Mouse (Mus musculus) MEL (cell line): ENCODE data around the gene Lmntd2. TPM values are rescaled to one million over a fixed set of nuclear protein-coding genes. Genes with fewer than 3 reads are reported as not detected.
A peak's percentile ranks its signal among the peaks of the same experiment; 100 is the strongest.

Experiments used
- DNase-seq: peaks from one replicate; pipeline ENCODE4 v3.0.0; 2011; ENCODE audit warnings: low read depth, low spot score
- H3K27ac ChIP-seq: 2 replicates; pipeline ENCODE4 v1.5.1; 2012; ENCODE audit warnings: low read depth, mild to moderate bottlenecking, control low read depth, low read length, moderate library complexity; ENCODE audit not compliant: control insufficient read depth
- H3K27me3 ChIP-seq, 2 experiments: fragments of 150-350 bp in 1 of 2; sonication (generic) in 1 of 2; 2 replicates each; pipeline ENCODE4 v1.6.1; 2012; ENCODE audit warnings: low read length in 2 of 2, mild to moderate bottlenecking in 2 of 2, improper control_type of control experiment in 1 of 2, moderate library complexity in 1 of 2; ENCODE audit not compliant: insufficient read depth in 2 of 2, control insufficient read depth in 1 of 2
- H3K36me3 ChIP-seq, 2 experiments: 2 replicates each; pipeline ENCODE4 v1.6.1; 2012 to 2014; ENCODE audit warnings: low read length in 2 of 2, improper control_type of control experiment in 1 of 2, inconsistent platforms in 1 of 2, mild to moderate bottlenecking in 1 of 2; ENCODE audit not compliant: insufficient read depth in 2 of 2, control insufficient read depth in 1 of 2
- H3K4me1 ChIP-seq, 2 experiments: fragments of 150-350 bp in 1 of 2; sonication (generic) in 1 of 2; 2 replicates each; pipeline ENCODE4 v1.6.1; 2012; ENCODE audit warnings: low read length in 2 of 2, improper control_type of control experiment in 1 of 2, mild to moderate bottlenecking in 1 of 2; ENCODE audit not compliant: insufficient read depth in 2 of 2, control insufficient read depth in 1 of 2
- H3K4me3 ChIP-seq, 2 experiments: fragments of 150-350 bp in 1 of 2; sonication (generic) in 1 of 2; 2 replicates each; pipeline ENCODE4 v1.5.1; 2012; ENCODE audit warnings: low read depth in 2 of 2, low read length in 2 of 2, mild to moderate bottlenecking in 2 of 2, moderate library complexity in 2 of 2, control low read depth in 1 of 2, improper control_type of control experiment in 1 of 2; ENCODE audit not compliant: control insufficient read depth in 1 of 2, insufficient read depth in 1 of 2
- H3K79me2 ChIP-seq: 2 replicates; pipeline ENCODE4 v1.6.1; 2012; ENCODE audit warnings: mild to moderate bottlenecking, low read length, moderate library complexity; ENCODE audit not compliant: control insufficient read depth, poor library complexity, insufficient read depth
- H3K9ac ChIP-seq: 2 replicates; pipeline ENCODE4 v1.6.1; 2012; ENCODE audit warnings: low read depth, mild to moderate bottlenecking, control low read depth, low read length, moderate library complexity; ENCODE audit not compliant: control insufficient read depth, poor library complexity, severe bottlenecking
- H3K9me3 ChIP-seq: fragments of 150-350 bp; sonication (generic); replicated peaks from 2 replicates; pipeline ENCODE4 v1.6.1; 2012; ENCODE audit warnings: mild to moderate bottlenecking, low read length, improper control_type of control experiment, moderate library complexity; ENCODE audit not compliant: insufficient read depth
- BHLHE40 ChIP-seq: IDR thresholded peaks from 2 replicates; pipeline ENCODE4 v1.6.1; 2012; ENCODE audit warnings: low read depth, mild to moderate bottlenecking, inconsistent platforms, low read length, improper control_type of control experiment, borderline replicate concordance
- CHD1 ChIP-seq: IDR thresholded peaks from 2 replicates; pipeline ENCODE4 v1.6.1; 2012; ENCODE audit warnings: low read depth, mild to moderate bottlenecking, inconsistent platforms, low read length, improper control_type of control experiment
- CHD2 ChIP-seq: IDR thresholded peaks from 2 replicates; pipeline ENCODE4 v1.6.1; 2011; ENCODE audit warnings: low read length, improper control_type of control experiment
- CTCF ChIP-seq, 3 experiments: IDR thresholded peaks in 2 of 3; conservative IDR thresholded peaks in 1 of 3; 2 replicates each; pipeline ENCODE4 v1.5.1; 2011 to 2012; ENCODE audit warnings: low read length in 3 of 3, low read depth in 2 of 3, mild to moderate bottlenecking in 2 of 3, improper control_type of control experiment in 1 of 3, inconsistent platforms in 1 of 3, mixed read lengths in 1 of 3, moderate library complexity in 1 of 3; ENCODE audit not compliant: control insufficient read depth in 1 of 3, insufficient read depth in 1 of 3, poor library complexity in 1 of 3, severe bottlenecking in 1 of 3
- E2F4 ChIP-seq: IDR thresholded peaks from 2 replicates; pipeline ENCODE4 v1.6.1; 2011; ENCODE audit warnings: low read depth, low read length, improper control_type of control experiment, borderline replicate concordance
- ELF1 ChIP-seq: IDR thresholded peaks from 2 replicates; pipeline ENCODE4 v1.6.1; 2014; ENCODE audit warnings: low read depth, mild to moderate bottlenecking, inconsistent platforms, low read length, improper control_type of control experiment, moderate library complexity
- EP300 ChIP-seq, 2 experiments: IDR thresholded peaks; 2 replicates each; pipeline ENCODE4 v1.6.1; 2011; ENCODE audit warnings: improper control_type of control experiment in 2 of 2, low read length in 2 of 2, low read depth in 1 of 2, mild to moderate bottlenecking in 1 of 2
- ETS1 ChIP-seq: IDR thresholded peaks from 2 replicates; pipeline ENCODE4 v1.6.1; 2012; ENCODE audit warnings: low read depth, mild to moderate bottlenecking, inconsistent platforms, low read length, improper control_type of control experiment, moderate library complexity
- GABPA ChIP-seq: IDR thresholded peaks from 2 replicates; pipeline ENCODE4 v1.6.1; 2012; ENCODE audit warnings: low read depth, mild to moderate bottlenecking, inconsistent platforms, low read length, improper control_type of control experiment, moderate library complexity
- GATA1 ChIP-seq: IDR thresholded peaks from 2 replicates; pipeline ENCODE4 v1.6.1; 2011; ENCODE audit warnings: low read depth, low read length, improper control_type of control experiment
- HCFC1 ChIP-seq: IDR thresholded peaks from 2 replicates; pipeline ENCODE4 v1.6.1; 2012; ENCODE audit warnings: low read depth, mild to moderate bottlenecking, inconsistent platforms, low read length, improper control_type of control experiment, moderate library complexity
- JUND ChIP-seq: IDR thresholded peaks from 2 replicates; pipeline ENCODE4 v1.6.1; 2011; ENCODE audit warnings: low read depth, mild to moderate bottlenecking, improper control_type of control experiment, low read length
- KAT2A ChIP-seq: conservative IDR thresholded peaks from 2 replicates; pipeline ENCODE4 v1.6.1; 2012; ENCODE audit warnings: low read depth, low read length, improper control_type of control experiment, inconsistent platforms
- MAFK ChIP-seq: IDR thresholded peaks from 2 replicates; pipeline ENCODE4 v1.6.1; 2011; ENCODE audit warnings: low read depth, mild to moderate bottlenecking, low read length, improper control_type of control experiment, borderline replicate concordance
- MAX ChIP-seq: IDR thresholded peaks from 2 replicates; pipeline ENCODE4 v1.6.1; 2011; ENCODE audit warnings: low read length, improper control_type of control experiment
- MAZ ChIP-seq: IDR thresholded peaks from 2 replicates; pipeline ENCODE4 v1.6.1; 2012; ENCODE audit warnings: low read depth, mild to moderate bottlenecking, inconsistent platforms, low read length, improper control_type of control experiment
- MEF2A ChIP-seq: IDR thresholded peaks from 2 replicates; pipeline ENCODE4 v1.6.1; 2014; ENCODE audit warnings: low read depth, mild to moderate bottlenecking, inconsistent platforms, low read length, improper control_type of control experiment; ENCODE audit not compliant: poor library complexity, insufficient replicate concordance, severe bottlenecking; ENCODE audit errors: extremely low read depth
- MXI1 ChIP-seq: IDR thresholded peaks from 2 replicates; pipeline ENCODE4 v1.6.1; 2011; ENCODE audit warnings: mild to moderate bottlenecking, low read depth, low read length, improper control_type of control experiment
- MYB ChIP-seq: IDR thresholded peaks from 2 replicates; pipeline ENCODE4 v1.6.1; 2011; ENCODE audit warnings: mild to moderate bottlenecking, low read depth, low read length, improper control_type of control experiment
- MYC ChIP-seq: IDR thresholded peaks from 2 replicates; pipeline ENCODE4 v1.6.1; 2011; ENCODE audit warnings: low read depth, mild to moderate bottlenecking, low read length, improper control_type of control experiment, moderate library complexity
- NELFE ChIP-seq: IDR thresholded peaks from 2 replicates; pipeline ENCODE4 v1.6.1; 2011; ENCODE audit warnings: low read depth, low read length, improper control_type of control experiment
- NRF1 ChIP-seq: IDR thresholded peaks from 2 replicates; pipeline ENCODE4 v1.6.1; 2014; ENCODE audit warnings: low read depth, mild to moderate bottlenecking, inconsistent platforms, low read length, improper control_type of control experiment, moderate library complexity; ENCODE audit not compliant: poor library complexity, insufficient read depth, severe bottlenecking
- POLR2AphosphoS2 ChIP-seq: IDR thresholded peaks from 2 replicates; pipeline ENCODE4 v1.6.1; 2011; ENCODE audit warnings: low read length, improper control_type of control experiment
- POLR2AphosphoS5 ChIP-seq: IDR thresholded peaks from 2 replicates; pipeline ENCODE4 v1.6.1; 2012; ENCODE audit warnings: low read depth, borderline replicate concordance, mild to moderate bottlenecking, inconsistent platforms, low read length, moderate library complexity, mixed read lengths
- RAD21 ChIP-seq: IDR thresholded peaks from 2 replicates; pipeline ENCODE4 v1.6.1; 2011; ENCODE audit warnings: mild to moderate bottlenecking, low read depth, low read length, improper control_type of control experiment
- RCOR1 ChIP-seq: IDR thresholded peaks from 2 replicates; pipeline ENCODE4 v1.6.1; 2012; ENCODE audit warnings: low read depth, mild to moderate bottlenecking, inconsistent platforms, low read length, improper control_type of control experiment
- SMC3 ChIP-seq: IDR thresholded peaks from 2 replicates; pipeline ENCODE4 v1.6.1; 2011; ENCODE audit warnings: low read depth, low read length, improper control_type of control experiment
- TBP ChIP-seq: IDR thresholded peaks from 2 replicates; pipeline ENCODE4 v1.8.0; 2011; ENCODE audit warnings: low read depth, low read length, improper control_type of control experiment
- TCF12 ChIP-seq: IDR thresholded peaks from 2 replicates; pipeline ENCODE4 v1.6.1; 2014; ENCODE audit warnings: low read depth, mild to moderate bottlenecking, inconsistent platforms, low read length, improper control_type of control experiment, moderate library complexity
- UBTF ChIP-seq: IDR thresholded peaks from 2 replicates; pipeline ENCODE4 v1.6.1; 2012; ENCODE audit warnings: low read depth, mild to moderate bottlenecking, inconsistent platforms, low read length, improper control_type of control experiment, moderate library complexity, borderline replicate concordance; ENCODE audit not compliant: insufficient read depth
- USF1 ChIP-seq: IDR thresholded peaks from 2 replicates; pipeline ENCODE4 v1.6.1; 2014; ENCODE audit warnings: low read depth, mild to moderate bottlenecking, inconsistent platforms, low read length, improper control_type of control experiment, moderate library complexity
- USF2 ChIP-seq, 2 experiments: IDR thresholded peaks; 2 replicates each; pipeline ENCODE4 v1.6.1; 2011 to 2012; ENCODE audit warnings: improper control_type of control experiment in 2 of 2, low read length in 2 of 2, borderline replicate concordance in 1 of 2, inconsistent platforms in 1 of 2, low read depth in 1 of 2, mild to moderate bottlenecking in 1 of 2; ENCODE audit not compliant: insufficient read depth in 1 of 2
- ZC3H11A ChIP-seq: IDR thresholded peaks from 2 replicates; pipeline ENCODE4 v1.6.1; 2012; ENCODE audit warnings: low read depth, mild to moderate bottlenecking, inconsistent platforms, low read length, improper control_type of control experiment
- ZKSCAN1 ChIP-seq: IDR thresholded peaks from 2 replicates; pipeline ENCODE4 v1.6.1; 2012; ENCODE audit warnings: low read depth, mild to moderate bottlenecking, inconsistent platforms, low read length, improper control_type of control experiment, moderate library complexity
- ZMIZ1 ChIP-seq: IDR thresholded peaks from 2 replicates; pipeline ENCODE4 v1.6.1; 2012; ENCODE audit warnings: low read depth, mild to moderate bottlenecking, inconsistent platforms, low read length, improper control_type of control experiment, moderate library complexity
- polyA plus RNA-seq, 2 experiments: library from polyadenylated mRNA; stranded (reverse) in 1 of 2; unstranded in 1 of 2; fragments of >175 nt in 1 of 2; fragments of >200 nt in 1 of 2; gene quantifications; 2 replicates each; pipeline versions ENCODE4 v1.2.1 to v1.2.4; 2012; ENCODE audit warnings: low replicate concordance in 2 of 2, low read depth in 1 of 2; ENCODE audit not compliant: insufficient read length in 2 of 2, insufficient read depth in 1 of 2, missing spikeins in 1 of 2
- total RNA-seq: library from RNA; depleted of rRNA; stranded (reverse); fragments of 300-350 nt; gene quantifications from 2 replicates; pipeline ENCODE4 v1.2.3, GENCODE M21; 2012

The Lmntd2 gene
- total and polyA plus RNA-seq, 3 experiments = 0.43 TPM; not detected in 2

DNA sequence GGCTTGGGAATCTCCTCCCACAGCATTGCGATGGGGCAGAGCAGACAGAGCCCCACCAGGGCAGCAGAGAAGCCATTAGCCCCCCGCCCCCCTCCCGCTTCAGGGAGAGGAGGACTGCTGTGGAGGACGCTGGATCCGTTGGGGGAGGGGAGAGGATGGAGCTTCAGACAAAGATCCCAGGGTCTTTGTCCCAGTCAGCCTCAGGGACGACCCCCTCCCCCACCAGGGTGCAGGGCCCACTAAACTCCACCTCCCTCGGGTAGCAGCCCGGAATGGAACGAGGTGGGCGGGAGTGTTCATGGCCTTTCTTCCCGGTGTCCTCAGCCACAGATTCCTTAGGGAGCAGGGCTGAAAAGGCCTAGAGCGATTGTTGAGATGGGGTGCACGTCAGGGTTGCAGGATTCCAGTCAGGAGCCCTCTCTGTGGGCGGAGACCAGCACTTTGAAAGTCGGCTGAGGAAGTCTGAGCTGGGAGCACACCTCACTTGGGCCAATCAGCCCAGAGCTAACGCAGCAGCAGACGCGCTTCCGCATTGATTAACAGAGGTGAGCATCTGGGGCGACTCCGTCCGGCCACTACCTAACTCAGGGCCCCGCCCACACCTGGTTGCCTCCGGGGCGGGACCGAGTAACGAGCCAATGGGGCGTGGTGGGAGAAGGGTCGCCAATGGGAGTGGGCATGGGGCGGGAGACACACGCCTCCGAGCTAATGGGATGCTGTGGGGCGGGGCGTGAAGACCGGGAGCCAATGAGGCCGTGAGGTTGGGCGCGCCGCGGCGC lies 1.4 kb upstream of the Lmntd2 start, which contains the start of gene Rassf7:
TSS of gene Rassf7 (plus strand) at position 760 of the 779 bp plus-strand sequence.
- Histone ChIP-seq H3K79me2 (no peaks in the 10 kb centered on the region; the same call in 1 of the 2 replicates), H3K27me3 (peaks cover 0 to 1% of the 10 kb centered on the region in 2 experiments; a peak in 1 of 4 replicates), H3K4me3 (peak within 1 kb of the TSS; percentile 83 to 84), H3K27ac (0 out of 2 replicates have a peak within 1 kb of the TSS, but pooled peaks have one; percentile 22), H3K9ac (peak within 1 kb of the TSS; percentile 78), H3K4me1 (peaks cover 0 to 10% of the 10 kb centered on the region in 2 experiments; a peak in 2 of 4 replicates), H3K36me3 (no peaks in the 10 kb centered on the region; a peak in 1 of 4 replicates), H3K9me3 (no peaks in the 10 kb centered on the region)
- peak; percentile 98 for DNase-seq
- TF ChIP-seq MYB (no peak), E2F4 (no peak), JUND (no peak), MAFK (no peak), POLR2AphosphoS2 (no peak), ZKSCAN1 (no peak), TBP (no peak), UBTF (no peak), MYC (no peak), RCOR1 (no peak), HCFC1 (peak; percentile 65; the same call in 1 of the 2 replicates), USF2 (IDR thresholded peaks at IDR 0.05; ENCODE audit: borderline replicate concordance in 1 of 2, insufficient read depth in 1 of 2, low read depth in 1 of 2, low read length in 2 of 2) (no peak), KAT2A (no peak), CHD2 (peak; percentile 58), GATA1 (no peak), MAX (no peak; the same call in 1 of the 2 replicates), NRF1 (0 out of 2 replicates have a peak, but pooled peaks have one; percentile 5), MEF2A (no peak), TCF12 (peak; percentile 28; the same call in 1 of the 2 replicates), POLR2AphosphoS5 (no peak), EP300 (IDR thresholded peaks at IDR 0.05; ENCODE audit: low read depth in 1 of 2, low read length in 2 of 2) (peak; percentile 14 to 23; a peak in 1 of 4 replicates), CTCF (IDR thresholded peaks at IDR 0.05 in 2 of 3, conservative IDR thresholded peaks at IDR 0.05 in 1 of 3; ENCODE audit: control insufficient read depth in 1 of 3, insufficient read depth in 1 of 3, low read depth in 2 of 3, low read length in 3 of 3, poor library complexity in 1 of 3, severe bottlenecking in 1 of 3) (no peak), ETS1 (no peak), CHD1 (no peak), ZC3H11A (no peak), NELFE (peak; percentile 64), USF1 (0 out of 2 replicates have a peak, but pooled peaks have one; percentile 9), ELF1 (peak; percentile 80), GABPA (no peak), SMC3 (no peak), RAD21 (no peak), BHLHE40 (no peak), MAZ (no peak), ZMIZ1 (no peak; the same call in 1 of the 2 replicates), MXI1 (0 out of 2 replicates have a peak, but pooled peaks have one; percentile 46)
